Mouse (Mus musculus): Measurements from ENCODE around the gene Gab1. TPM values are rescaled to one million over a fixed set of nuclear protein-coding genes. Genes with fewer than 3 reads are reported as not detected.

Gab1 gene
- total and polyA plus RNA-seq, 3 experiments: 4.0 to 8.1 TPM; not detected in 1

GRCm38 (mm10) chr8:80753017-80753715, 127.2 kb downstream of the Gab1 start:
- no peaks in the 10 kb centered on the region for H3K27me3 ChIP-seq (ENCODE audit: control insufficient read depth in 1 of 2, insufficient read depth in 2 of 2, low read length in 2 of 2)
- no peaks in the 10 kb centered on the region for H3K36me3 ChIP-seq (ENCODE audit: control insufficient read depth in 1 of 2, insufficient read depth in 2 of 2, low read length in 2 of 2)
- peak; percentile 83 for DNase-seq (ENCODE audit: low read depth, low spot score)
- H3K4me1 ChIP-seq (ENCODE audit: control insufficient read depth in 1 of 2, insufficient read depth in 2 of 2, low read length in 2 of 2): no peaks in the 10 kb centered on the region
- H3K4me3 ChIP-seq (ENCODE audit: control insufficient read depth in 1 of 2, insufficient read depth in 1 of 2, low read depth in 2 of 2, low read length in 2 of 2): no peak overlapping the region
- H3K79me2 ChIP-seq (ENCODE audit: control insufficient read depth, insufficient read depth, low read length, poor library complexity): no peaks in the 10 kb centered on the region
- no peak overlapping the region for H3K27ac ChIP-seq (ENCODE audit: control insufficient read depth, low read depth, low read length)
- H3K9me3 ChIP-seq (replicated peaks; ENCODE audit: insufficient read depth, low read length): no peaks in the 10 kb centered on the region
- TF ChIP-seq ZKSCAN1 (IDR thresholded peaks at IDR 0.05; ENCODE audit: low read depth, low read length) (no peak), NELFE (IDR thresholded peaks at IDR 0.05; ENCODE audit: low read depth, low read length) (no peak), BHLHE40 (IDR thresholded peaks at IDR 0.05; ENCODE audit: borderline replicate concordance, low read depth, low read length) (0 out of 2 replicates have a peak, but pooled peaks have one; percentile 16), RAD21 (IDR thresholded peaks at IDR 0.05; ENCODE audit: low read depth, low read length) (peak; percentile 83), SMC3 (IDR thresholded peaks at IDR 0.05; ENCODE audit: low read depth, low read length) (peak; percentile 91), CTCF (IDR thresholded peaks at IDR 0.05 in 2 of 3, conservative IDR thresholded peaks at IDR 0.05 in 1 of 3; ENCODE audit: control insufficient read depth in 1 of 3, insufficient read depth in 1 of 3, low read depth in 2 of 3, low read length in 3 of 3, poor library complexity in 1 of 3, severe bottlenecking in 1 of 3) (peak; percentile 79 to 88 (median 88)), ZC3H11A (IDR thresholded peaks at IDR 0.05; ENCODE audit: low read depth, low read length) (peak; percentile 83)
- no peak overlapping the region for H3K9ac ChIP-seq (ENCODE audit: control insufficient read depth, low read depth, low read length, poor library complexity, severe bottlenecking)

- Histone ChIP-seq H3K4me3 (ENCODE audit: control insufficient read depth in 1 of 2, insufficient read depth in 1 of 2, low read depth in 2 of 2, low read length in 2 of 2) (no peak overlapping the region), H3K4me1 (ENCODE audit: control insufficient read depth in 1 of 2, insufficient read depth in 2 of 2, low read length in 2 of 2) (no peaks in the 10 kb centered on the region), H3K36me3 (ENCODE audit: control insufficient read depth in 1 of 2, insufficient read depth in 2 of 2, low read length in 2 of 2) (no peaks in the 10 kb centered on the region), H3K27me3 (ENCODE audit: control insufficient read depth in 1 of 2, insufficient read depth in 2 of 2, low read length in 2 of 2) (no peaks in the 10 kb centered on the region), H3K27ac (ENCODE audit: control insufficient read depth, low read depth, low read length) (no peak overlapping the region), H3K79me2 (ENCODE audit: control insufficient read depth, insufficient read depth, low read length, poor library complexity) (no peaks in the 10 kb centered on the region), H3K9me3 (replicated peaks; ENCODE audit: insufficient read depth, low read length) (no peaks in the 10 kb centered on the region), H3K9ac (ENCODE audit: control insufficient read depth, low read depth, low read length, poor library complexity, severe bottlenecking) (no peak overlapping the region)
- no peak for DNase-seq (ENCODE audit: low read depth, low spot score)
- no peak for TF ChIP-seq JUND (IDR thresholded peaks at IDR 0.05; ENCODE audit: low read depth, low read length)
- no peak for TF ChIP-seq MAZ (IDR thresholded peaks at IDR 0.05; ENCODE audit: low read depth, low read length)
- no peak for TF ChIP-seq E2F4 (IDR thresholded peaks at IDR 0.05; ENCODE audit: borderline replicate concordance, low read depth, low read length)
- TF ChIP-seq CHD1 (IDR thresholded peaks at IDR 0.05; ENCODE audit: low read depth, low read length): no peak
- TF ChIP-seq KAT2A (conservative IDR thresholded peaks at IDR 0.05; ENCODE audit: low read depth, low read length): no peak
- TF ChIP-seq ETS1 (IDR thresholded peaks at IDR 0.05; ENCODE audit: low read depth, low read length): no peak
- TF ChIP-seq TBP (IDR thresholded peaks at IDR 0.05; ENCODE audit: low read depth, low read length): no peak
- no peak for TF ChIP-seq NELFE (IDR thresholded peaks at IDR 0.05; ENCODE audit: low read depth, low read length)
Observed at GRCm38 (mm10) chr8:80752429-80752828, 127.9 kb downstream of the Gab1 start.

GRCm38 (mm10) chr8:80749091-80749490, 131.2 kb downstream of the Gab1 start:
- Histone ChIP-seq H3K9ac (ENCODE audit: control insufficient read depth, low read depth, low read length, poor library complexity, severe bottlenecking) (no peak overlapping the region), H3K4me1 (ENCODE audit: control insufficient read depth in 1 of 2, insufficient read depth in 2 of 2, low read length in 2 of 2) (no peaks in the 10 kb centered on the region), H3K36me3 (ENCODE audit: control insufficient read depth in 1 of 2, insufficient read depth in 2 of 2, low read length in 2 of 2) (no peaks in the 10 kb centered on the region), H3K9me3 (replicated peaks; ENCODE audit: insufficient read depth, low read length) (no peaks in the 10 kb centered on the region), H3K79me2 (ENCODE audit: control insufficient read depth, insufficient read depth, low read length, poor library complexity) (no peaks in the 10 kb centered on the region), H3K27ac (ENCODE audit: control insufficient read depth, low read depth, low read length) (no peak overlapping the region), H3K4me3 (ENCODE audit: control insufficient read depth in 1 of 2, insufficient read depth in 1 of 2, low read depth in 2 of 2, low read length in 2 of 2) (no peak overlapping the region), H3K27me3 (ENCODE audit: control insufficient read depth in 1 of 2, insufficient read depth in 2 of 2, low read length in 2 of 2) (no peaks in the 10 kb centered on the region)
- DNase-seq (ENCODE audit: low read depth, low spot score): peak; percentile 44
- no peak for TF ChIP-seq RAD21 (IDR thresholded peaks at IDR 0.05; ENCODE audit: low read depth, low read length)
- no peak for TF ChIP-seq UBTF (IDR thresholded peaks at IDR 0.05; ENCODE audit: borderline replicate concordance, insufficient read depth, low read depth, low read length)
- no peak for TF ChIP-seq E2F4 (IDR thresholded peaks at IDR 0.05; ENCODE audit: borderline replicate concordance, low read depth, low read length)
- TF ChIP-seq GATA1 (IDR thresholded peaks at IDR 0.05; ENCODE audit: low read depth, low read length): no peak
- no peak for TF ChIP-seq ZNF384 (IDR thresholded peaks at IDR 0.05; ENCODE audit: low read depth, low read length)
- no peak for TF ChIP-seq POLR2AphosphoS5 (IDR thresholded peaks at IDR 0.05; ENCODE audit: borderline replicate concordance, low read depth, low read length)
- TF ChIP-seq MXI1 (IDR thresholded peaks at IDR 0.05; ENCODE audit: low read depth, low read length): no peak
- TF ChIP-seq MAX (IDR thresholded peaks at IDR 0.05; ENCODE audit: low read length): no peak
- TF ChIP-seq USF1 (IDR thresholded peaks at IDR 0.05; ENCODE audit: low read depth, low read length): no peak
- no peak for TF ChIP-seq TBP (IDR thresholded peaks at IDR 0.05; ENCODE audit: low read depth, low read length)
- no peak for TF ChIP-seq TCF12 (IDR thresholded peaks at IDR 0.05; ENCODE audit: low read depth, low read length)
- TF ChIP-seq MAFK (IDR thresholded peaks at IDR 0.05; ENCODE audit: borderline replicate concordance, low read depth, low read length): no peak
- no peak for TF ChIP-seq JUND (IDR thresholded peaks at IDR 0.05; ENCODE audit: low read depth, low read length)
- no peak for TF ChIP-seq USF2 (IDR thresholded peaks at IDR 0.05; ENCODE audit: borderline replicate concordance in 1 of 2, insufficient read depth in 1 of 2, low read depth in 1 of 2, low read length in 2 of 2)
- TF ChIP-seq MYB (IDR thresholded peaks at IDR 0.05; ENCODE audit: low read depth, low read length): no peak
- no peak for TF ChIP-seq ZKSCAN1 (IDR thresholded peaks at IDR 0.05; ENCODE audit: low read depth, low read length)
